Mouse (Mus musculus): Measurements from ENCODE around the gene Klhl29.

GRCm38 (mm10) chr12:5387112-5387511, 11.6 kb upstream of the Klhl29 start:
- TF ChIP-seq HCFC1 (IDR thresholded peaks at IDR 0.05; ENCODE audit: borderline replicate concordance, insufficient read depth, low read length) (no peak), ZNF384 (IDR thresholded peaks at IDR 0.05; ENCODE audit: low read depth, low read length) (no peak), CHD2 (IDR thresholded peaks at IDR 0.05; ENCODE audit: low read depth, low read length) (no peak), ZC3H11A (IDR thresholded peaks at IDR 0.05; ENCODE audit: borderline replicate concordance, low read depth, low read length) (no peak)

Measured in ES-E14 (cell line).